Mouse (Mus musculus) cerebellum, adult 2 months (tissue): Measurements from ENCODE around the gene Mthfsl.
"Not testable (repeated sequence)": the region's sequence is repeated elsewhere in the genome, so short reads cannot be mapped to it uniquely, and the experiment has no call there.

ENCODE experiments used
- CTCF ChIP-seq: fragments of 200-500 bp; IDR thresholded peaks from 2 replicates; pipeline ENCODE4 v1.5.1; 2011; ENCODE audit warnings: low read depth, mild to moderate bottlenecking, control low read depth, low read length, moderate library complexity, borderline replicate concordance; ENCODE audit not compliant: insufficient read depth
- POLR2A ChIP-seq: fragments of 200-500 bp; IDR thresholded peaks from 2 replicates; pipeline ENCODE4 v1.6.1; 2011; ENCODE audit warnings: low read length, control low read depth, borderline replicate concordance; ENCODE audit not compliant: insufficient read depth

DNA sequence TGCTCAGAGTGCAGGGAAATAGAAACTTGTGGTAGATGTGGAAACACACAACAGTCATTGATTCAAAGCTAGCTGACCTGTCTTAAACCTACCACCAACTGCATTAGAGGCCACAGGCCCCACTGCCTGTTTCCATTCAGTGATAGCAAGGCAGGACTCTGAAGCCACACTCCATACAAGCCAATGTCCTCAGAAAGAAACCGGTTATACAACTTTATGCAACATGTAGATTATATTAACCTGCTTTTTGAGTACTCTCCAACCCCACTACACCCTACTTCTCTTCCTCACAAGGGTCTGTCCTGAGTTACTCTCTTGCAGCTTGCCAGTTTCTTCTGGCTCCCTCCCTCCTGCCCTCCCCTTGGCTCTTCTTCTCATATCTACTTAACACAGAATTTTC lies 13.1 kb upstream of the Mthfsl start:
- not testable (repeated sequence) for TF ChIP-seq POLR2A, CTCF
